Mouse (Mus musculus) limb, embryonic 11.5 days (tissue): ENCODE measurements around the gene Nup205. TPM values are rescaled to one million over a fixed set of nuclear protein-coding genes. Genes with fewer than 3 reads are reported as not detected.

Source experiments
- ATAC-seq: fragments of 200-750 bp; cut with Nextera tagmentation; 2 replicates; pipeline ENCODE4 v1.8.0; 2017; ENCODE audit warnings: low read depth; ENCODE audit not compliant: insufficient number of reproducible peaks, low FRiP score, low TSS enrichment
- DNase-seq: peaks from one replicate; pipeline ENCODE4 v3.0.0-alpha.2; 2015; ENCODE audit warnings: low spot score
- H3K27ac ChIP-seq: fragments of 300-500 bp; sonication (generic); replicated peaks from 2 replicates; pipeline ENCODE4 v1.5.1; 2014; ENCODE audit warnings: low read depth, mild to moderate bottlenecking, low read length
- H3K27me3 ChIP-seq: fragments of 300-500 bp; sonication (generic); 2 replicates; pipeline ENCODE4 v1.6.1; 2014; ENCODE audit warnings: mild to moderate bottlenecking, low read length, mixed read lengths; ENCODE audit not compliant: control insufficient read depth, insufficient read depth
- H3K36me3 ChIP-seq: fragments of 300-500 bp; sonication (generic); 2 replicates; pipeline ENCODE4 v1.6.1; 2014; ENCODE audit warnings: mild to moderate bottlenecking, low read length, moderate library complexity, mixed read lengths; ENCODE audit not compliant: control insufficient read depth, insufficient read depth
- H3K4me1 ChIP-seq: fragments of 300-500 bp; sonication (generic); 2 replicates; pipeline ENCODE4 v1.6.1; 2014; ENCODE audit warnings: low read length, mixed read lengths; ENCODE audit not compliant: control insufficient read depth, insufficient read depth
- H3K4me2 ChIP-seq: fragments of 300-500 bp; sonication (generic); 2 replicates; pipeline ENCODE4 v1.6.1; 2014; ENCODE audit warnings: low read depth, mild to moderate bottlenecking, moderate library complexity; ENCODE audit not compliant: severe bottlenecking
- H3K4me3 ChIP-seq: fragments of 300-500 bp; sonication (generic); 2 replicates; pipeline ENCODE4 v1.5.1; 2014; ENCODE audit warnings: low read depth, low read length
- H3K9ac ChIP-seq: fragments of 300-500 bp; sonication (generic); 2 replicates; pipeline ENCODE4 v1.6.1; 2014; ENCODE audit warnings: mild to moderate bottlenecking, low read length
- H3K9me3 ChIP-seq: fragments of 300-500 bp; sonication (generic); 2 replicates; pipeline ENCODE4 v1.6.1; 2016; ENCODE audit warnings: low read length; ENCODE audit not compliant: control insufficient read depth
- WGBS: fragments of 180-500 bp; shearing (Covaris S2); extraction: QIAGEN DNeasy Blood & Tissue Kit; methylation state at CpG from one replicate; pipeline ENCODE4 v1.1.7; 2014; 5-methylcytosine and 5-hydroxymethylcytosine counted together
- polyA plus RNA-seq: library from polyadenylated mRNA; unstranded; fragments of >200 nt; fragmentation: Nextera tagmentation; extraction: Ambion mirVana; gene quantifications from 2 replicates; pipeline ENCODE4 v1.2.1, GENCODE M21; 2014

Gene Nup205
- polyA plus RNA-seq, 1 experiment from 2014 or later: 54.2 TPM

- no peaks in the 10 kb centered on the region for H3K9me3 ChIP-seq
- ATAC-seq (no peak), DNase-seq (no peak)
- H3K9ac ChIP-seq: no peak overlapping the region
- no peaks in the 10 kb centered on the region for H3K27me3 ChIP-seq
- peaks cover 12% of the 10 kb centered on the region for H3K36me3 ChIP-seq
- H3K4me1 ChIP-seq: no peaks in the 10 kb centered on the region
- H3K4me3 ChIP-seq: no peak overlapping the region
- no peak overlapping the region for H3K4me2 ChIP-seq
- 95% methylated on average over 1 of the region's 1 CpGs for WGBS
- no peak overlapping the region for H3K27ac ChIP-seq
Observed at GRCm38 (mm10) chr6:35229415-35229814, 52.2 kb downstream of the Nup205 start.

DNA sequence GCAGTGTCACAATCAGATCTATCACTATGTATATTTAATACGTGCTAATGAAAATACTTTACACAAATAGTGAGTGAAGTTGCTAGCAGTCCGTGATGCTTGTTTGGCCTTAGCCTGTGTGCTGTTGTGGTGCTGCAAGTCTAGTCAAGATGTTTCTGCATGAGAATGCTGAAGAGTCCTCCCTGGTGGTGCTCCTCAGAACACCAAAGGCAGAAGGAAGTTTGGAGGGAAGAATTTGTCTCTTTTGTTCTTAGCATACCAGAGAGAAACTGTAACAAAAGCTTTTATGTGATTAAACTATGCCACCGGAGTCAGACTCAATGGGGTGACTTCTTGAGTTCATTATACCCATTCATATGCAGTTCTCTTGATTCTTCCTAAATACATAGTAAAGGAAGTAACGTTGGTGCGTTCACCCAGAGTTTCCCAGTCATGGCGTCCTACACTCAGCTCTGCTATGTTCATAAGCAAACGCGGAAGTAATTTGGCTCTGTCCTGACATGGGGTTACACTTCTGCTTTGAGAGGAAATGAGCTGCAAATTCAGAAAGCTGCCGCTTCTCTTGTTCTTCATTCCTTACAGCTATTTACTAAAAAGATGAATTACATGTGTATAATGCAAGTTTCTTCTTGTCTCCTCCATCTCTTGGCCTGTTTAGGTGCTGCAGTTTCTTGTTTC lies 59.0 kb downstream of the Nup205 start:
- Histone ChIP-seq H3K27me3 (no peaks in the 10 kb centered on the region), H3K9ac (no peak overlapping the region), H3K4me1 (no peaks in the 10 kb centered on the region), H3K9me3 (no peaks in the 10 kb centered on the region), H3K27ac (no peak overlapping the region), H3K4me2 (no peak overlapping the region), H3K36me3 (peaks cover 21% of the 10 kb centered on the region), H3K4me3 (no peak overlapping the region)
- ATAC-seq (no peak), DNase-seq (no peak)
- WGBS: 92% methylated on average over 9 of the region's 9 CpGs

DNA sequence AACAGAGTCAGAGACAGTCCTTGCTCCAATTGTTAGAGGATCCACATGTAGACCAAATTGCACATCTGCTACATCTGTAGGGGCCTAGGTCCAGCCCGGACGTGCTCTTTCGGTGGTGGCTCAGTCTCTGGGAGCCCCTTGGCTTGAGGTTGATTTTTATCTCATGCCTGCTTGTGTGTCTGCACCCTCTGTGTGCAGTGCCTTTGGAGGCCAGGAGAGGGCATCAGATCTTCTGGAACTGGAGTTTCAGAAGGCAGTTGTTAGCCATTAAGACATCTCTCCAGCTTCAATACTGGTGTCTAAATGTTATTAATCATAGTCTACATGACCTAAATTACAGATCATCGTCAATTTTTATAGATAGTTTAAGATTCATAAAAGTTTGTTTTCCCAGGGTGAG lies 66.0 kb downstream of the Nup205 start:
- Histone ChIP-seq H3K4me1 (no peaks in the 10 kb centered on the region), H3K9me3 (no peaks in the 10 kb centered on the region), H3K27me3 (no peaks in the 10 kb centered on the region), H3K9ac (no peak overlapping the region), H3K36me3 (peaks cover 25% of the 10 kb centered on the region), H3K4me3 (no peak overlapping the region), H3K27ac (no peak overlapping the region), H3K4me2 (no peak overlapping the region)
- WGBS: 98% methylated on average over 4 of the region's 4 CpGs
- ATAC-seq (no peak), DNase-seq (no peak)

- Histone ChIP-seq H3K4me1 (no peaks in the 10 kb centered on the region), H3K9ac (no peak overlapping the region), H3K4me3 (no peak overlapping the region), H3K9me3 (no peaks in the 10 kb centered on the region), H3K4me2 (no peak overlapping the region), H3K36me3 (peaks cover 25% of the 10 kb centered on the region), H3K27me3 (no peaks in the 10 kb centered on the region), H3K27ac (no peak overlapping the region)
- ATAC-seq: no peak
- no peak for DNase-seq
- WGBS: 91% methylated on average over 9 of the region's 9 CpGs
Observed at GRCm38 (mm10) chr6:35243989-35244388, 66.8 kb downstream of the Nup205 start.

DNA sequence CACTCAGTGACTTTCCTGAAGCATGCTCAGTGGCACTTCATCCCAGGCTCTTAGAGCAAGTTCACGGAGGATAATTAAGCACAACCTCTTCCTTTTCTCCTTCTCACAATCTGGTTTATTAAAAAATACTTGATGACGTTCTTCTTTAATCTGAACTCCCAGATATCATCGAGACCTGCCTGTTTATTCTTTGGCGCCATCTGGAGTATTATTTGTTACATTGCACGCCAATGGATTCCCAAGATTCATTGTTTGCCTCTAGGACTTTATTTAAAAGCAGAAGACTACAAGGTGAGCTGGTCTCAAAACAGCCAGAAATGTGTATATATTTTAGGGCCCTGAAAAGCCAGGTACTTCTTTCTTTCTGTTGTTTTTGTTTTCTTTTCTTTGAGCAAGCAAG lies 67.9 kb downstream of the Nup205 start:
- H3K4me3 ChIP-seq: no peak overlapping the region
- no peaks in the 10 kb centered on the region for H3K27me3 ChIP-seq
- H3K36me3 ChIP-seq: peaks cover 25% of the 10 kb centered on the region
- ATAC-seq (no peak), DNase-seq (no peak)
- no peaks in the 10 kb centered on the region for H3K4me1 ChIP-seq
- 76% methylated on average over 5 of the region's 5 CpGs for WGBS
- H3K9ac ChIP-seq: no peak overlapping the region
- H3K4me2 ChIP-seq: no peak overlapping the region
- H3K9me3 ChIP-seq: no peaks in the 10 kb centered on the region
- H3K27ac ChIP-seq: no peak overlapping the region

GRCm38 (mm10) chr6:35251807-35252476 lies 74.7 kb downstream of the Nup205 start:
- no peaks in the 10 kb centered on the region for H3K36me3 ChIP-seq
- H3K9me3 ChIP-seq: no peaks in the 10 kb centered on the region
- H3K27me3 ChIP-seq: no peaks in the 10 kb centered on the region
- H3K4me1 ChIP-seq: peaks cover 15% of the 10 kb centered on the region
- ATAC-seq (no peak), DNase-seq (no peak)
- H3K27ac ChIP-seq: no peak overlapping the region
- peak overlapping the region; percentile 24; the same call in 1 of the 2 replicates for H3K9ac ChIP-seq
- H3K4me2 ChIP-seq: peak overlapping the region; percentile 65
- 63% methylated on average over 17 of the region's 17 CpGs for WGBS
- H3K4me3 ChIP-seq: peak overlapping the region; percentile 84; the same call in 1 of the 2 replicates

- no peaks in the 10 kb centered on the region for H3K9me3 ChIP-seq
- no peaks in the 10 kb centered on the region for H3K27me3 ChIP-seq
- H3K4me2 ChIP-seq: peak overlapping the region; percentile 65
- ATAC-seq: peak; percentile 89
- peak overlapping the region; percentile 78 for H3K9ac ChIP-seq
- no peaks in the 10 kb centered on the region for H3K36me3 ChIP-seq
- peaks cover 15% of the 10 kb centered on the region for H3K4me1 ChIP-seq
- 0 out of 2 replicates have a peak overlapping the region, but pooled peaks have one; percentile 39 for H3K27ac ChIP-seq
- under 1% methylated on average over 60 of the region's 60 CpGs for WGBS
- H3K4me3 ChIP-seq: peak overlapping the region; percentile 84
- peak; percentile 97 for DNase-seq
Observed at GRCm38 (mm10) chr6:35252477-35253346, 75.5 kb downstream of the Nup205 start.

- DNase-seq (no peak), ATAC-seq (no peak)
- 43% methylated on average over 5 of the region's 5 CpGs for WGBS
- Histone ChIP-seq H3K4me2 (peak overlapping the region; percentile 65), H3K36me3 (no peaks in the 10 kb centered on the region), H3K4me1 (peaks cover 15% of the 10 kb centered on the region), H3K4me3 (peak overlapping the region; percentile 84), H3K27ac (no peak overlapping the region), H3K9me3 (no peaks in the 10 kb centered on the region), H3K27me3 (no peaks in the 10 kb centered on the region), H3K9ac (peak overlapping the region; percentile 78; the same call in 1 of the 2 replicates)
Observed at GRCm38 (mm10) chr6:35253474-35253873, 76.3 kb downstream of the Nup205 start.
